Comparison of ENCODE assay signal across 17 mouse cellular contexts in the genomic region with DNA sequence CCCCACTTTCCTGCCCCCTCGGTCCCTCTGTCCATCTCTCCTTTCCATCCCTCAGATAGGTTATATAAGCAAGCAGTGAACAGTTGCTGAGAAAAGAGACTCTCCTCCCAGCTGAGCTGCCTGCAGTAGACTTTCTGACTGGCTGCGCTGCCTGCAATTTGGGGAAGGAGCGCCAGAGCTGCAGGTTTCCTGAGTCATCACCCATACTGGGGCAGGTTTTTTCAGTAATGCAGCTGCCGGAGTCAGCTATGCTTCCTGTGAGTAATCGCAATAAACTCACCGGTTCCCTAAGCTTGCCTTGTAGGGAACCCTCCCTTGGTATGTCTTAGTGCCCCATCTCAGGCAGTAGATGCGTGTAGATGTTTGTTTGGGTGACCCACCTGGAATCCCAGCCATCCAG. TPM values are rescaled to one million over a fixed set of nuclear protein-coding genes. Genes with fewer than 3 reads are reported as not detected.
DNase-seq lines count a peak whose midpoint lies in the region; ATAC-seq and TF ChIP-seq lines count a peak whose summit lies in the region.
"Had no signal": no experiment of that assay in that cellular context is flagged by ENCODE, and none has a peak within 500 bp of the region (broad histone marks: within the 10 kb centered on the region; RNA-seq: fewer than 3 reads in every experiment).

No protein-coding gene starts in this region.

- H3K4me3 ChIP-seq in layer of hippocampus, adult 2 months: no peak overlapping the region
- no peak overlapping the region for H3K4me3 ChIP-seq in forebrain, embryonic 15.5 days
- H3K4me3 ChIP-seq: limb, embryonic 13.5 days; neural tube, embryonic 13.5 days had no signal

- no peaks in the 10 kb centered on the region for H3K4me1 ChIP-seq in forebrain, embryonic 15.5 days
- H3K4me1 ChIP-seq: limb, embryonic 13.5 days; neural tube, embryonic 13.5 days had no signal

- H3K27ac ChIP-seq in layer of hippocampus, adult 2 months: no peak overlapping the region
- no peak overlapping the region for H3K27ac ChIP-seq in forebrain, embryonic 15.5 days (replicated peaks)
- H3K27ac ChIP-seq: limb, embryonic 13.5 days; neural tube, embryonic 13.5 days had no signal

- H3K36me3 ChIP-seq in forebrain, embryonic 15.5 days: no peaks in the 10 kb centered on the region
- H3K36me3 ChIP-seq: limb, embryonic 13.5 days; neural tube, embryonic 13.5 days had no signal

- TF ChIP-seq CTCF in layer of hippocampus, adult 2 months (conservative IDR thresholded peaks at IDR 0.05): no peak

- no peaks in the 10 kb centered on the region for H3K9me3 ChIP-seq in forebrain, embryonic 15.5 days
- H3K9me3 ChIP-seq: limb, embryonic 13.5 days; neural tube, embryonic 13.5 days had no signal

- peak; percentile 29 for DNase-seq in layer of hippocampus, adult 9-11 months
- DNase-seq in layer of hippocampus, adult 2 months (ENCODE audit: low spot score in 2 of 2): no peak
- DNase-seq in MN1 (ENCODE audit: low spot score): peak; percentile 48
- peak; percentile 12 to 66 for DNase-seq in left cerebral cortex, adult 8-10 months (ENCODE audit: low spot score in 2 of 2)
- DNase-seq in telencephalon, adult 2 months (ENCODE audit: low read depth, low spot score): peak; percentile 67
- no peak for DNase-seq in neural tube, embryonic 10.5 days (ENCODE audit: extremely low spot score, low spot score)
- DNase-seq: cerebellum, adult 11 months; heart, postnatal 14 days; kidney, adult 8-10 months; liver, postnatal 0 days; lung, postnatal 4 days had no signal

- 82% methylated on average over 7 of the region's 7 CpGs for WGBS in forebrain, embryonic 15.5 days

- H3K27me3 ChIP-seq in forebrain, embryonic 15.5 days: no peaks in the 10 kb centered on the region
- H3K27me3 ChIP-seq: neural tube, embryonic 13.5 days had no signal

- H3K9ac ChIP-seq in forebrain, embryonic 15.5 days (replicated peaks): no peak overlapping the region
- H3K9ac ChIP-seq: limb, embryonic 13.5 days; liver, postnatal 0 days; neural tube, embryonic 13.5 days had no signal

- no peak overlapping the region for H3K4me2 ChIP-seq in forebrain, embryonic 15.5 days (replicated peaks)
- H3K4me2 ChIP-seq: limb, embryonic 13.5 days; neural tube, embryonic 13.5 days had no signal

- ATAC-seq in forebrain, embryonic 15.5 days (replicated peaks): no peak
- ATAC-seq: activated CD4-positive, CD25-positive, alpha-beta regulatory T cell, adult 4 months; CD4-positive, CD25-positive, alpha-beta regulatory T cell, adult 4 months; liver, postnatal 0 days; midbrain, embryonic 16.5 days had no signal

RNA-seq across cellular contexts. Expression of gene Ttc9, which starts 14.1 kb away (rescaled TPM):
- 10 to 100 TPM; 37.3 to 38.0 TPM for total RNA-seq in layer of hippocampus, adult 2 months (2021)
- 10 to 100 TPM; 45.1 to 53.9 (median 51.0) TPM for total RNA-seq in left cerebral cortex, adult 8-10 months (2022)
- 17.5 and 18.7 TPM in 2 replicates for polyA plus RNA-seq in forebrain, embryonic 15.5 days (2015; fragmentation: Nextera tagmentation; extraction: Ambion mirVana)
- polyA plus RNA-seq: activated CD4-positive, CD25-positive, alpha-beta regulatory T cell, adult 4 months; liver, postnatal 0 days had no signal

RNA-seq across cellular contexts. Expression of gene Med6, which starts 22.2 kb away (rescaled TPM):
- total RNA-seq in layer of hippocampus, adult 2 months (2021): 10 to 100 TPM; 31.6 to 32.1 TPM
- total RNA-seq in left cerebral cortex, adult 8-10 months (2022): 10 to 100 TPM; 27.2 to 30.8 (median 30.3) TPM
- polyA plus RNA-seq in forebrain, embryonic 15.5 days (2015; fragmentation: Nextera tagmentation; extraction: Ambion mirVana): 51.4 and 54.8 TPM in 2 replicates

RNA-seq across cellular contexts. Expression of gene Adam21, which starts 48.7 kb away (rescaled TPM):
- under 1 TPM; 0.23 to 0.27 TPM for total RNA-seq in layer of hippocampus, adult 2 months (2021)
- total RNA-seq in left cerebral cortex, adult 8-10 months (2022): under 1 TPM; 0.16 to 0.72 (median 0.57) TPM
- 0.50 and 0.70 TPM in 2 replicates for polyA plus RNA-seq in forebrain, embryonic 15.5 days (2015; fragmentation: Nextera tagmentation; extraction: Ambion mirVana)
- total RNA-seq: heart, postnatal 14 days had no signal
- polyA plus RNA-seq: activated CD4-positive, CD25-positive, alpha-beta regulatory T cell, adult 4 months; liver, postnatal 0 days had no signal

Comparison
In these comparisons a context has a peak if more than half of its experiments do, and no peak if none do; other contexts are left out.
1. DNase-seq: peak in layer of hippocampus, adult 9-11 months (single experiment), MN1 (single experiment), left cerebral cortex, adult 8-10 months (2 of 2) and telencephalon, adult 2 months (single experiment); none in layer of hippocampus, adult 2 months (0 of 2) and neural tube, embryonic 10.5 days (single experiment).